Mouse (Mus musculus) gastrocnemius, postnatal 4 days (tissue): ENCODE measurements around the gene Ptprb. TPM values are rescaled to one million over a fixed set of nuclear protein-coding genes. Genes with fewer than 3 reads are reported as not detected.

Experiments used
- DNase-seq, 2 experiments: peaks; one replicate each; pipeline ENCODE4 v3.0.0; 2021 to 2022; ENCODE audit warnings: low spot score in 2 of 2, mixed read lengths in 2 of 2
- total RNA-seq, 2 experiments: library from RNA; stranded (reverse); gene quantifications; 2 replicates each; pipeline ENCODE4 v1.2.3; 2021

Ptprb gene
- total RNA-seq, 2 experiments from 2014 or later, result 30.6 to 33.2 TPM

- no peak for DNase-seq
These were observed 142.9 kb downstream of the Ptprb start for GRCm38 (mm10) chr10:116418121-116418726.

DNA sequence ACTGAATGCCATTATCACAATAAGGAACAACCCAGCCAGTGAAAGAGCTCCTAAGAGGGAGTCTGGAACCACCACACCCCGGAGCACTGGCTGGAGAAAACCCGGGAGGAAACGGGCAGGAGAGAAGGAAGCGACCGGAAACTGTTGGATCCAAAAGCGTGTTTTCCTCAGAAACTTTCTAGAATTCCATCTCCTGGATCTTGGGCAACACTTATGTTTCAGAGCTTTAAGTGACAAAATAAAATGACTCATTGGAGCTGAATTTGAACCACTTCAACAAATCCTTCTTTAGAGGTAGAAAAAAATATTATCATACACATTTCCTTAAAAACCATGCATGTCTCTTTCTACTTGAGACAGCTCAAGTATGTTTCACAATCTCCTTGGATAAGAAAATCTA, 145.7 kb downstream of the Ptprb start:
- DNase-seq, result no peak

- no peak for DNase-seq
These were observed 147.2 kb downstream of the Ptprb start for GRCm38 (mm10) chr10:116422551-116422950.

- no peak for DNase-seq
These were observed 149.6 kb downstream of the Ptprb start for GRCm38 (mm10) chr10:116424921-116425320.

DNA sequence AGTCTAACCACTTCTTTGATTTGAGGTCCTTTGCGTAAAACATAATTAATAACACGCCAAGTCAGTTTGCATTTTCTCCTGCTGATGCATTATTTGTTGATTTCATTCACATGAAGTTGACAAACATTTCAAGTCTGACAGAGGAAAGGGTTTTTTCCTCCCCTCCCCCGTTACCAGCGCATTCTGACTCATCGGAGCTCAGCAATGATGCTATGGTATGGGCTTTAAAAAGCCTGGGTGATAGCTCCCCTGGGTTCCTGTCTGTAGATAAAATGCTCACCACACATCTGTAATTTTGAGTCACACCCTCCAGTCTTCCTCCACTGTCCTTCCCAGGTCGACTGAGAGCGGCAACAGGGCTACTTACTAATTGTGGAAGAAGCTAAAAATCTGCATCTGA, 150.9 kb downstream of the Ptprb start:
- DNase-seq, result no peak

- DNase-seq, result no peak
These were observed 152.9 kb downstream of the Ptprb start for GRCm38 (mm10) chr10:116428026-116428780.

- no peak for DNase-seq
These were observed 157.1 kb downstream of the Ptprb start for GRCm38 (mm10) chr10:116432421-116432820.

DNA sequence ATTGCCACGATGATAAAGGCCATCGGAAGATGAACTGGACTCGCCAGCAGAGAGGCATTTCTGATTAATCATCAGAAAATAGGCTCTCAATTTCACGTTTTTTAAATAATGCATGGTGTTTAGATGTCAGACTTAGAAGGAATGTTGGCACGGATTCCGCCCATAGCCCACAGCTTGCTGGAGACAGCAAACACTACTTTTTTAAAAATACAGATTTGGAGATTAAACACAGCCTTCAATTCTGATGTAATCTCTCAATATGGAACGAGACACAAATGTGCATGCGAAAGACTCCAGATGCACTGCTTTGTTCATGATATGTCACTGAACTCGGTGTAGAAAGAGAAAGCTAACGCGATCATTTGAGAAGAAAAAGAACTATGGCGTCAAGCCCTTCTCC, 160.1 kb downstream of the Ptprb start:
- no peak for DNase-seq

Other genes with a start within 250 kb of the Ptprb start
- not detected for gene 4933416C03Rik, start 161.6 kb upstream of the Ptprb start, total RNA-seq
- 1 to 10 TPM; 3.0 to 4.5 TPM for gene Kcnmb4, start 198.4 kb downstream of the Ptprb start, total RNA-seq